Mouse (Mus musculus) heart, postnatal 0 days (tissue): ENCODE results near the gene Nr3c2. TPM values are rescaled to one million over a fixed set of nuclear protein-coding genes. Genes with fewer than 3 reads are reported as not detected.

Source experiments
- ATAC-seq: fragments of 200-750 bp; cut with Nextera tagmentation; 2 replicates; pipeline ENCODE4 v1.8.0; 2017; ENCODE audit warnings: low read depth, moderate number of reproducible peaks, moderate library complexity; ENCODE audit not compliant: insufficient read depth
- DNase-seq: peaks from one replicate; pipeline ENCODE4 v3.0.0-alpha.2; 2016; ENCODE audit warnings: low spot score
- H3K27ac ChIP-seq: fragments of 300-500 bp; sonication (generic); 2 replicates; pipeline ENCODE4 v1.5.1; 2014; ENCODE audit warnings: low read depth, mild to moderate bottlenecking
- H3K27me3 ChIP-seq: fragments of 300-500 bp; sonication (generic); 2 replicates; pipeline ENCODE4 v1.6.1; 2014; ENCODE audit warnings: low read length, mixed read lengths; ENCODE audit not compliant: control insufficient read depth, insufficient read depth
- H3K36me3 ChIP-seq: fragments of 300-500 bp; sonication (generic); replicated peaks from 2 replicates; pipeline ENCODE4 v1.6.1; 2014; ENCODE audit warnings: low read length, mixed read lengths; ENCODE audit not compliant: control insufficient read depth, insufficient read depth
- H3K4me1 ChIP-seq: fragments of 300-500 bp; sonication (generic); 2 replicates; pipeline ENCODE4 v1.6.1; 2014; ENCODE audit warnings: antibody characterized with exemption; ENCODE audit not compliant: control insufficient read depth, insufficient read depth
- H3K4me2 ChIP-seq: fragments of 300-500 bp; sonication (generic); 2 replicates; pipeline ENCODE4 v1.6.1; 2014; ENCODE audit warnings: low read depth, mild to moderate bottlenecking, low read length, moderate library complexity
- H3K4me3 ChIP-seq: fragments of 300-500 bp; sonication (generic); 2 replicates; pipeline ENCODE4 v1.5.1; 2014; ENCODE audit warnings: low read depth, low read length
- H3K9ac ChIP-seq: fragments of 300-500 bp; sonication (generic); replicated peaks from 2 replicates; pipeline ENCODE4 v1.6.1; 2014; ENCODE audit warnings: low read depth, low read length, mixed read lengths
- H3K9me3 ChIP-seq: fragments of 300-500 bp; sonication (generic); replicated peaks from 2 replicates; pipeline ENCODE4 v1.6.1; 2016; ENCODE audit warnings: low read length; ENCODE audit not compliant: control insufficient read depth
- CTCF ChIP-seq: IDR thresholded peaks from 2 replicates; pipeline ENCODE4 v1.5.1; 2016; ENCODE audit warnings: antibody characterized with exemption, control low read depth, low read depth
- EP300 ChIP-seq: IDR thresholded peaks from 2 replicates; pipeline ENCODE4 v1.6.1; 2016; ENCODE audit warnings: antibody characterized with exemption, low read depth
- WGBS: fragments of 180-500 bp; shearing (Covaris S2); extraction: QIAGEN DNeasy Blood & Tissue Kit; methylation state at CpG from one replicate; pipeline ENCODE4 v1.1.7; 2014; 5-methylcytosine and 5-hydroxymethylcytosine counted together
- polyA plus RNA-seq: library from polyadenylated mRNA; unstranded; fragments of >200 nt; fragmentation: Nextera tagmentation; extraction: Ambion mirVana; gene quantifications from 2 replicates; pipeline ENCODE4 v1.2.1, GENCODE M21; 2015
- total RNA-seq: library from RNA; depleted of rRNA; stranded (reverse); fragments of >200 nt; gene quantifications from 2 replicates; pipeline ENCODE4 v1.2.3, GENCODE M21; 2014; ENCODE audit warnings: low replicate concordance

The Nr3c2 gene
- total and polyA plus RNA-seq, 2 experiments from 2014 or later, result 7.6 to 10.8 TPM

DNA sequence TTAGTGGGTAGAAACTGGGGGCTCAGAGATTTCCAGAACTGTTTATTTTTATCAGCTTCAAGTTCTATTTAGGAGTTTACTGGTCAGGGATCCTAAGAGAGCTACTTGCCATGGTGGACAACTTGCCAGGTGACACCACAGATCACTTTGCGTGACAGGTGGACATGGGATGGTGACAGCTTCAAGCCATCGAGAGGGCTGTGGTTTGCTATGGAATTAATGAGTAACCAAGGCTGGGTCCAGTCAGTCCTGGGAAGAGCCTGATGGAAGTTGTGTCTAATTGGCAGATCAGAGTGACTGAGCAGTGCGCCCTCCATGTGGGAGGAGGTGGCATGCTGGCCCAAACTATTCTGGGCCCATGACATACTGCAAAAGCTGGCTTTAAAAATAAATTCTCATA, 132.0 kb downstream of the Nr3c2 start:
- TF ChIP-seq CTCF (no peak), EP300 (no peak)
- Histone ChIP-seq H3K27me3 (no peaks in the 10 kb centered on the region), H3K36me3 (no peaks in the 10 kb centered on the region), H3K4me1 (0 out of 2 replicates have a peak, but pooled peaks cover 4% of the 10 kb centered on the region), H3K27ac (no peak overlapping the region), H3K9ac (no peak overlapping the region), H3K4me3 (no peak overlapping the region), H3K4me2 (no peak overlapping the region), H3K9me3 (no peaks in the 10 kb centered on the region)
- 81% methylated on average over 3 of the region's 3 CpGs for WGBS
- DNase-seq (peak; percentile 11), ATAC-seq (no peak)

- 0 out of 2 replicates have a peak, but pooled peaks cover 4% of the 10 kb centered on the region for H3K4me1 ChIP-seq
- no peaks in the 10 kb centered on the region for H3K9me3 ChIP-seq
- TF ChIP-seq CTCF (no peak), EP300 (no peak)
- 71% methylated on average over 3 of the region's 3 CpGs for WGBS
- no peak overlapping the region for H3K9ac ChIP-seq
- DNase-seq (no peak), ATAC-seq (no peak)
- H3K27ac ChIP-seq, result no peak overlapping the region
- no peaks in the 10 kb centered on the region for H3K27me3 ChIP-seq
- H3K36me3 ChIP-seq, result no peaks in the 10 kb centered on the region
- H3K4me3 ChIP-seq, result no peak overlapping the region
- no peak overlapping the region for H3K4me2 ChIP-seq
These were observed 134.6 kb downstream of the Nr3c2 start for GRCm38 (mm10) chr8:77033706-77034464.

DNA sequence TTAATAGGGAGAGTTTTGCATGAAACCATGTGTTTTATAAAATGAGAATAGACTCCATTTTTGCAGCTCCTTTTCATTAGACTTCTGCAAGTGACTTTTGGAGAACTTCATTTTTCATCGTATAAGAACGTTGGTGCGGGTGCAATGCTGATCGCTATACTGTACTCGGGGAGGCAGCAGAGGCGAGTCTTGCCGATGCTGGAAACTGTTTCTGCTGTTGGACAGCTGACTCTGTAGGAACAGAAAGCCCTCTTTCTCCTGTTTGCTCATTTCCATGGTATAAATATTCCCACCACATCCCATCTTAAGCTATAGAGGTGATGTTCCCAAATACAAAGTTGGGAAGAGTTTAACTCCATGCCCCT, 135.2 kb downstream of the Nr3c2 start:
- no peaks in the 10 kb centered on the region for H3K36me3 ChIP-seq
- H3K4me3 ChIP-seq, result no peak overlapping the region
- ATAC-seq (no peak), DNase-seq (no peak)
- no peak overlapping the region for H3K9ac ChIP-seq
- no peak for TF ChIP-seq EP300
- TF ChIP-seq CTCF, result no peak
- H3K9me3 ChIP-seq, result no peaks in the 10 kb centered on the region
- 0 out of 2 replicates have a peak, but pooled peaks cover 4% of the 10 kb centered on the region for H3K4me1 ChIP-seq
- no peak overlapping the region for H3K4me2 ChIP-seq
- WGBS, result 92% methylated on average over 7 of the region's 7 CpGs
- H3K27ac ChIP-seq, result no peak overlapping the region
- no peaks in the 10 kb centered on the region for H3K27me3 ChIP-seq

DNA sequence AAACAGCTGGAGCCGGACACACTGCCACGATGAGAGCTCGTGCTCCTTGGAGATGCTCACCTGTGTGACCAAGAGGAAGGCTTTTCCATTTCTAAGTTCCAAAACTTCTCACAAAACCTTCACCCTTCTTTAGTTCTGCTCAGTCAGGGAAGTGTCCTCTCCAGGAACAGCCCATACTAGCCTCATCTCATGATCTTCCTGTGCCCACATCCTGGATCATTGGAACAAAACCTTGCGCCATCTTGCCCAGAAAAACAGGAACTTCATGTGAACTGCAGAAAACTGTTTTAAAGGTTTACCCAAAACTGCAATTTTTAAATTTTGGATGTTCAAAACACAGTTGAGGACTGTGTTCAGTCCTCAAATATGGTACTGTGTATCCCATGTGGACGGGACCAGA, 142.0 kb downstream of the Nr3c2 start:
- H3K4me1 ChIP-seq, result 0 out of 2 replicates have a peak, but pooled peaks cover 7% of the 10 kb centered on the region
- DNase-seq (no peak), ATAC-seq (no peak)
- no peak overlapping the region for H3K4me2 ChIP-seq
- no peaks in the 10 kb centered on the region for H3K27me3 ChIP-seq
- TF ChIP-seq EP300, result no peak
- TF ChIP-seq CTCF, result no peak
- WGBS, result 87% methylated on average over 5 of the region's 5 CpGs
- H3K9me3 ChIP-seq, result no peaks in the 10 kb centered on the region
- H3K9ac ChIP-seq, result no peak overlapping the region
- H3K27ac ChIP-seq, result no peak overlapping the region
- no peak overlapping the region for H3K4me3 ChIP-seq
- no peaks in the 10 kb centered on the region for H3K36me3 ChIP-seq

DNA sequence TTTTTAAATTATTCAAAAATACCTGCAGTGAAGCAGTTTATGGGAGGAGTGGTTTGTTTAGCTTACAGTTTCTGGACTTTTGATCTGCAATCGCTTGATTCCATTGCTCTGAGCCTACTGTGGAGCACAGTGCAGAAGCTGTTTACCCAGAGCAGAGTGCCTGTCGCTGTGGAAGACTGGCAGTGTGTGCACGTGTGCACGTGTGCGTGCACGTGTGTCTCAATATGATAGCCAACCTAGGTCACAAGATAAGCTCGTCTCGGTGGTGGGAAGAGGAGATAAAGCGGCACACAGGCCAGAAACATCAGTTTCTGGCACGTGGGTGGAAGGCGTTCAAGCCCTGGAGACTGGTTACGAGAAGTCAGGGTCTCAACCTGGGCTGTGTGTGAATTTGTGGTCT, 145.6 kb downstream of the Nr3c2 start:
- Histone ChIP-seq H3K36me3 (no peaks in the 10 kb centered on the region), H3K27ac (no peak overlapping the region), H3K4me3 (no peak overlapping the region), H3K9me3 (no peaks in the 10 kb centered on the region), H3K4me2 (peak overlapping the region; percentile 23; the same call in 1 of the 2 replicates), H3K27me3 (no peaks in the 10 kb centered on the region), H3K9ac (no peak overlapping the region), H3K4me1 (0 out of 2 replicates have a peak, but pooled peaks cover 7% of the 10 kb centered on the region)
- WGBS, result 28% methylated on average over 12 of the region's 12 CpGs
- 0 out of 2 replicates have a peak, but pooled peaks have one; percentile 62 for TF ChIP-seq EP300
- no peak for TF ChIP-seq CTCF
- ATAC-seq (peak; percentile 73), DNase-seq (peak; percentile 38)

DNA sequence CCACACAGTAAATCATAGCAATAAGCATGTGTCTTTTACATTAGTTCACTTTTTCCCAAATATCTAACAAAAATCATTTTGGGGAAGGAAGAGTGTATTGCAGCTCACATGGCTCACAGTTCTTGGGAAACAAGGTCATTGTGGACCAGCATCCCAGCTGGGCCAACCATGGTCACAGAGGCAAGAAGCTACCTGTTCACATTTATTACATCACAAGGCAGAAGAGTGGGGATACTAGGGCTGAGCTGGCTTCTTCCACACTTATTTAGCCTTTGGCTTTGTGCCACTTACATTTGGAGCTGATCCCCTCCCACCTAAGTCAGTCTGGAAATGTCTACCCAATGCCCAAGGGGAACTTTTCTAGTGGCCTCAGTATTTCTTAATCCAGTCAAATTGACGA, 146.5 kb downstream of the Nr3c2 start:
- Histone ChIP-seq H3K9me3 (no peaks in the 10 kb centered on the region), H3K27me3 (no peaks in the 10 kb centered on the region), H3K36me3 (no peaks in the 10 kb centered on the region), H3K9ac (no peak overlapping the region), H3K27ac (no peak overlapping the region), H3K4me1 (0 out of 2 replicates have a peak, but pooled peaks cover 7% of the 10 kb centered on the region), H3K4me3 (no peak overlapping the region), H3K4me2 (no peak overlapping the region)
- ATAC-seq, result no peak
- TF ChIP-seq CTCF, result no peak
- TF ChIP-seq EP300, result no peak
- 81% methylated on average over 1 of the region's 1 CpGs for WGBS
- DNase-seq, result no peak
